Mouse (Mus musculus): ENCODE data around the gene Vcpkmt.

Gene Vcpkmt

GRCm38 (mm10) chr12:69538362-69538950 lies 44.4 kb downstream of the Vcpkmt start:
- peak; percentile 79 for DNase-seq (ENCODE audit: low read depth, low spot score)

- DNase-seq (ENCODE audit: low read depth, low spot score) = no peak
Observed at GRCm38 (mm10) chr12:69537675-69538361, 45.0 kb downstream of the Vcpkmt start.

- no peak for DNase-seq (ENCODE audit: low read depth, low spot score)
Observed at GRCm38 (mm10) chr12:69537243-69537674, 45.6 kb downstream of the Vcpkmt start.

- no peak for DNase-seq (ENCODE audit: low read depth, low spot score)
Observed at GRCm38 (mm10) chr12:69536616-69537242, 46.1 kb downstream of the Vcpkmt start.

- no peak for DNase-seq (ENCODE audit: low read depth, low spot score)
Observed at GRCm38 (mm10) chr12:69533237-69533636, 49.6 kb downstream of the Vcpkmt start.

GRCm38 (mm10) chr12:69532530-69532929 lies 50.3 kb downstream of the Vcpkmt start:
- no peak for DNase-seq (ENCODE audit: low read depth, low spot score)

- DNase-seq (ENCODE audit: low read depth, low spot score) = no peak
Observed at GRCm38 (mm10) chr12:69532091-69532490, 50.7 kb downstream of the Vcpkmt start.

GRCm38 (mm10) chr12:69529694-69530403 lies 53.0 kb downstream of the Vcpkmt start:
- no peak for DNase-seq (ENCODE audit: low read depth, low spot score)

- DNase-seq (ENCODE audit: low read depth, low spot score) = no peak
Observed at GRCm38 (mm10) chr12:69528275-69529032, 54.4 kb downstream of the Vcpkmt start.

All from A20 (cell line).